Mouse (Mus musculus) hindbrain, embryonic 12.5 days (tissue): ENCODE measurements around the gene Gm13030. TPM values are rescaled to one million over a fixed set of nuclear protein-coding genes. Genes with fewer than 3 reads are reported as not detected.
"Not testable (repeated sequence)": the region's sequence is repeated elsewhere in the genome, so short reads cannot be mapped to it uniquely, and the experiment has no call there.

Source experiments
- ATAC-seq: fragments of 200-750 bp; cut with Nextera tagmentation; 2 replicates; pipeline ENCODE4 v1.8.0; 2017; ENCODE audit warnings: moderate TSS enrichment; ENCODE audit not compliant: low FRiP score
- H3K27ac ChIP-seq: fragments of 300-500 bp; sonication (generic); 2 replicates; pipeline ENCODE4 v1.5.1; 2016; ENCODE audit warnings: mild to moderate bottlenecking
- H3K27me3 ChIP-seq: fragments of 300-500 bp; sonication (generic); 2 replicates; pipeline ENCODE4 v1.6.1; 2016; ENCODE audit warnings: mild to moderate bottlenecking
- H3K36me3 ChIP-seq: fragments of 300-500 bp; sonication (generic); 2 replicates; pipeline ENCODE4 v1.6.1; 2016; ENCODE audit warnings: mild to moderate bottlenecking
- H3K4me1 ChIP-seq: fragments of 300-500 bp; sonication (generic); 2 replicates; pipeline ENCODE4 v1.6.1; 2016
- H3K4me2 ChIP-seq: fragments of 300-500 bp; sonication (generic); replicated peaks from 2 replicates; pipeline ENCODE4 v1.6.1; 2016; ENCODE audit warnings: mild to moderate bottlenecking
- H3K4me3 ChIP-seq: fragments of 300-500 bp; sonication (generic); 2 replicates; pipeline ENCODE4 v1.5.1; 2016; ENCODE audit warnings: mild to moderate bottlenecking
- H3K9ac ChIP-seq: fragments of 300-500 bp; sonication (generic); 2 replicates; pipeline ENCODE4 v1.6.1; 2016; ENCODE audit warnings: mild to moderate bottlenecking, moderate library complexity
- H3K9me3 ChIP-seq: fragments of 300-500 bp; sonication (generic); replicated peaks from 2 replicates; pipeline ENCODE4 v1.6.1; 2016; ENCODE audit warnings: mild to moderate bottlenecking
- whole genome bisulfite sequencing: fragments of 180-500 bp; shearing (Covaris S2); methylation state at CpG from one replicate; pipeline ENCODE4 v1.1.7; 2016; 5-methylcytosine and 5-hydroxymethylcytosine counted together
- polyA plus RNA-seq: library from polyadenylated mRNA; unstranded; fragments of >200 nt; fragmentation: Nextera tagmentation; extraction: Ambion mirVana; gene quantifications from 2 replicates; pipeline ENCODE4 v1.2.1, GENCODE M21; 2016

Gene Gm13030
- polyA plus RNA-seq, 1 experiment from 2014 or later: not detected

DNA sequence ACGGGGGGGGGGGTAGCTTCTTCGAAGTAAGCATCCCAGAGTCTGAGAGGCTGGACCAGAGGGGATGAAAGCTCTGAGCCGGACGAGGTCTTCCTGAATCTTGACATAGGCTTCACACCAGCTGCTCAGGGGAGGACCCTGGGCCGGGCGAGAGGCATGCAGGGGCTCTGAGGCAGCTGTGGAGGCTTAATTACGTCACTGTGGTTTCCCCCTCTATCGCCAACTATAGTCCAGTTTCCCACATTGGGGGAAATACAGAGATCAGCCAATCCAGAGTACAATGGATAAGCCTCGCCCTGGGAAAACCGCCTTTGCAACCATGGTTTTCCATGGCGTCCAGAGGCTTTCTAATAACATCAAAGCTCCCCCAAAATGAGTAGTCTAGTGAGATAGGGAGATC lies 46.6 kb downstream of the Gm13030 start:
- no peaks in the 10 kb centered on the region for H3K27me3 ChIP-seq
- H3K4me2 ChIP-seq: no peak overlapping the region
- H3K27ac ChIP-seq: no peak overlapping the region
- no peak overlapping the region for H3K9ac ChIP-seq
- no peak overlapping the region for H3K4me3 ChIP-seq
- H3K4me1 ChIP-seq: no peaks in the 10 kb centered on the region
- no peaks in the 10 kb centered on the region for H3K36me3 ChIP-seq
- 74% methylated on average over 11 of the region's 11 CpGs for WGBS
- ATAC-seq: no peak
- 0 out of 2 replicates have a peak, but pooled peaks cover 7% of the 10 kb centered on the region for H3K9me3 ChIP-seq

DNA sequence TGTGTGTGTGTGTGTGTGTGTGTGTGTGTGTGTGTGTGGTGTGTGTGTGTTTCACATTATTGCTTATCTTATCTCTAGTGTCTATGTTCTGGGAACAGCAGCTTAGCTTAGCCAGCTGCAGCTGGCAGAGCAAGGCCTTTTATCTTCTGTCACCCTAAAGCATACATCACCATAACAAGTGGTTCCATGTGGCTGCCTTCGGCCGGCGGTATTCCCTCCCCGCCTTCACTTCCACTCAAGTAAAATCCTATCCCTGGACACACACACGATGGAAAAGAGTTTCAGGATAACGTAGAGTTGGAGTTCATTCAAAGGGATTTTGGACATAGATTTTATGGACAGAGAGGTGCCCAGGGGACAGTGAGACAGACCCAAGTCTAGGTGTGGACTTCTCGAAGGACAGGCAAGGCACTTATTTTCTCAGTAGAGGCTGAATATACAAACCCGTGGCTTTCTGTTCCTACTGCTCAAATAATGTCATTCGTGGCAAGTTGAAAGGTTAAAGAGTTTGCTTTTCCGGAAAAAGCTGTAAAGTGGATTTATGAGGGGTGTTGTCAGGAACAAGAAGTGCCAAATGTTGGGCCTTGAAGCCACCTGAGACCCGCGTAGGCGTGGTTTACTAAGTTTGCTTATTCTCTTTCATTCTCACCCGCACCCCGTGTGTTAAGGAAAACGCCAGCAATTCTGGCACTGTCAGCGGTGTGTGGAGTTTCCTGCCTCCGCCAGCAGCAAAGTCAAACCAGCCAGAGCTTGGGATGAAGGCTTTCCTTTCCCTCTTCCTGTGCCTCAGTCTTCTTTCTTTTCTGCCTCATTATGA lies 47.8 kb downstream of the Gm13030 start:
- no peak overlapping the region for H3K27ac ChIP-seq
- WGBS: 59% methylated on average over 18 of the region's 18 CpGs
- H3K27me3 ChIP-seq: no peaks in the 10 kb centered on the region
- ATAC-seq: no peak
- H3K4me3 ChIP-seq: no peak overlapping the region
- no peaks in the 10 kb centered on the region for H3K36me3 ChIP-seq
- no peak overlapping the region for H3K4me2 ChIP-seq
- 0 out of 2 replicates have a peak, but pooled peaks cover 7% of the 10 kb centered on the region for H3K9me3 ChIP-seq
- no peak overlapping the region for H3K9ac ChIP-seq
- no peaks in the 10 kb centered on the region for H3K4me1 ChIP-seq

DNA sequence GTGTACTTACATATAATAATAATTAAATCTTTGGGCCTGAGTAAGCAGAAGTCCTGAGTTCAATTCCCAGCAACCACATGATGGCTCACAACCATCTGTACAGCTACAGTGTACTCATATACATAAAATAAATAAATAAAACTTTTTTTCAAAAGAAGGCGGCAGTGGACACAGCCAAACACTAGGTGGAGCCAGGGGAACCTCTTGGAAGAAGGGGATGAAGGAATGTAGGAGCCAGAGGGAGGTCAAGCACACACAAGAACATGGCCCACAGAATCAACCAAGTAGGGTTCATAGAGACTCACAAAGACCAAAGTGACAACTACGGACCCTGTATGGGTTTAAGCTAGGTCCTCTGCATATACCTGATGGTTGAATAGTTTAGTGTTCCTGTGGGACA lies 49.1 kb downstream of the Gm13030 start:
- Histone ChIP-seq H3K9ac (no peak overlapping the region), H3K9me3 (0 out of 2 replicates have a peak, but pooled peaks cover 7% of the 10 kb centered on the region), H3K4me1 (no peaks in the 10 kb centered on the region), H3K4me3 (no peak overlapping the region), H3K36me3 (no peaks in the 10 kb centered on the region), H3K4me2 (no peak overlapping the region), H3K27ac (no peak overlapping the region), H3K27me3 (no peaks in the 10 kb centered on the region)
- no peak for ATAC-seq
- 81% methylated on average over 2 of the region's 2 CpGs for WGBS

DNA sequence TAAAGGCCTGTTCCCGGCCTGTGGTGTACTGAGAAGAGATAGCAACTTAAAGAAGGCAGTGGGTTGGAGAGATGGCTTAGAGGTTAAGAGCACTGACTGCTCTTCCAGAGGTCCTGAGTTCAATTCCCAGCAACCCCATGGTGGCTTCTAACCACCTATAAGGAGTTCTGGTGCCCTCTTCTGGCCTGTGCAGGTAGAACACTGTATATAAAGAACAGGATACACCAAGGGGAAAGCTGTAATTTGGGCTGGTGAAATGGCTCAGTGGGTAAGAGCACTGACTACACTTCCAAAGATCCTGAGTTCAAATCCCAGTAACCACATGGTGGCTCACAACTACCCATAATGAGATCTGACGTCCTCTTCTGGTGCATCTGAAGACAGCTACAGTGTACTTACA lies 49.6 kb downstream of the Gm13030 start:
- WGBS: 77% methylated on average over 2 of the region's 2 CpGs
- ATAC-seq, H3K27me3 ChIP-seq, H3K4me3 ChIP-seq, H3K36me3 ChIP-seq, H3K27ac ChIP-seq, H3K9ac ChIP-seq, H3K4me2 ChIP-seq, H3K4me1 ChIP-seq, H3K9me3 ChIP-seq: not testable (repeated sequence)

DNA sequence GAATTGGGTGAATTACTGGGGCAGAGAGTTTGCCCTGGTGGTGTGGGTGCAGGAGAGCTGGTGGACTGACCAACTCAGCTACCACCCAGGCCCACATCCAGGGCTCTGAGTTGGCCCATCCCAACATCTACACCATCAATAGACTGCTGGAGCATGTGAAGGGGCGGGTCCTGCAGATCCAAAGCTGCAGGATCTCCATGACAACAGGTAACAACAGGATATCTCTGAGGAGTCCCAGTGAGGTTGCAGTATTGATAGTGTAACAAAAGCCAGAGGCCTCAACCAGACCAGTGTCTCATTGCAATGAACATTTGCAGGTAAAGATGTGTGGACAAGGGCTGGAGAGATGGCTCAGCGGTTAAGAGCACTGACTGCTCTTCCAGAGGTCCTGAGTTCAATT lies 52.7 kb downstream of the Gm13030 start:
- Histone ChIP-seq H3K9ac (no peak overlapping the region), H3K27ac (no peak overlapping the region), H3K4me2 (no peak overlapping the region), H3K9me3 (0 out of 2 replicates have a peak, but pooled peaks cover 7% of the 10 kb centered on the region), H3K27me3 (no peaks in the 10 kb centered on the region), H3K4me1 (no peaks in the 10 kb centered on the region), H3K4me3 (no peak overlapping the region), H3K36me3 (no peaks in the 10 kb centered on the region)
- no peak for ATAC-seq
- 88% methylated on average over 2 of the region's 2 CpGs for WGBS

Other genes starting within 250 kb of the Gm13030 start
- 0.87 and 1.0 TPM in 2 replicates for gene Vwa5b1, start 238.1 kb downstream of the Gm13030 start, polyA plus RNA-seq
- 0.46 and 0.64 TPM in 2 replicates for gene Pla2g2c, start 149.2 kb downstream of the Gm13030 start, polyA plus RNA-seq
- gene Ubxn10, start 136.8 kb downstream of the Gm13030 start, polyA plus RNA-seq: 3.8 and 4.5 TPM in 2 replicates
- gene Pla2g2f, start 116.3 kb downstream of the Gm13030 start, polyA plus RNA-seq: 0.14 TPM in 1 of 2 replicates, not detected in the other
- 0.61 and 0.91 TPM in 2 replicates for gene Pla2g2d, start 98.2 kb downstream of the Gm13030 start, polyA plus RNA-seq
- gene Pla2g5, start 10.5 kb downstream of the Gm13030 start, polyA plus RNA-seq: not detected in 2 replicates
- gene Pla2g2e, start 4.0 kb upstream of the Gm13030 start, polyA plus RNA-seq: not detected in 2 replicates
- 3.3 and 4.0 TPM in 2 replicates for gene Otud3, start 40.0 kb upstream of the Gm13030 start, polyA plus RNA-seq
- not detected in 2 replicates for gene Rnf186, start 93.1 kb upstream of the Gm13030 start, polyA plus RNA-seq
- 1.1 and 1.4 TPM in 2 replicates for gene Tmco4, start 98.9 kb upstream of the Gm13030 start, polyA plus RNA-seq
- 0.20 TPM in 1 of 2 replicates, not detected in the other for gene Htr6, start 201.6 kb upstream of the Gm13030 start, polyA plus RNA-seq
- 54.8 and 56.1 TPM in 2 replicates for gene Nbl1, start 219.0 kb upstream of the Gm13030 start, polyA plus RNA-seq